Mouse (Mus musculus): ENCODE results near the gene Gstp3.
"Not testable (repeated sequence)": the region's sequence is repeated elsewhere in the genome, so short reads cannot be mapped to it uniquely, and the experiment has no call there.

Gene Gstp3

GRCm38 (mm10) chr19:4090446-4090845, 31.1 kb upstream of the Gstp3 start:
- DNase-seq (ENCODE audit: low read depth, low spot score): no peak

GRCm38 (mm10) chr19:4089128-4089527, 29.8 kb upstream of the Gstp3 start:
- DNase-seq (ENCODE audit: low read depth, low spot score): no peak

GRCm38 (mm10) chr19:4088146-4088545, 28.8 kb upstream of the Gstp3 start:
- DNase-seq (ENCODE audit: low read depth, low spot score): no peak

- DNase-seq (ENCODE audit: low read depth, low spot score): no peak
Observed at GRCm38 (mm10) chr19:4087090-4087489, 27.7 kb upstream of the Gstp3 start.

GRCm38 (mm10) chr19:4086156-4086555, 26.8 kb upstream of the Gstp3 start:
- no peak for DNase-seq (ENCODE audit: low read depth, low spot score)

- DNase-seq (ENCODE audit: low read depth, low spot score): no peak
Observed at GRCm38 (mm10) chr19:4084984-4085383, 25.6 kb upstream of the Gstp3 start.

GRCm38 (mm10) chr19:4083826-4084225, 24.5 kb upstream of the Gstp3 start:
- DNase-seq (ENCODE audit: low read depth, low spot score): no peak

- no peak for DNase-seq (ENCODE audit: low read depth, low spot score)
Observed at GRCm38 (mm10) chr19:4083316-4083715, 23.9 kb upstream of the Gstp3 start.

GRCm38 (mm10) chr19:4082219-4082965, 23.0 kb upstream of the Gstp3 start:
- no peak for DNase-seq (ENCODE audit: low read depth, low spot score)

GRCm38 (mm10) chr19:4081394-4081793, 22.0 kb upstream of the Gstp3 start, which contains the start of gene Cabp2:
Gene Cabp2 (plus strand): TSS chr19:4081578.
- DNase-seq (ENCODE audit: low read depth, low spot score): no peak

- DNase-seq (ENCODE audit: low read depth, low spot score): no peak
Observed at GRCm38 (mm10) chr19:4080511-4081009, 21.2 kb upstream of the Gstp3 start.

- no peak for DNase-seq (ENCODE audit: low read depth, low spot score)
Observed at GRCm38 (mm10) chr19:4079594-4079993, 20.2 kb upstream of the Gstp3 start.

GRCm38 (mm10) chr19:4075531-4075930, 16.2 kb upstream of the Gstp3 start:
- DNase-seq (ENCODE audit: low read depth, low spot score): no peak

GRCm38 (mm10) chr19:4072706-4073424, 13.5 kb upstream of the Gstp3 start:
- no peak for DNase-seq (ENCODE audit: low read depth, low spot score)

GRCm38 (mm10) chr19:4071406-4071805, 12.0 kb upstream of the Gstp3 start:
- no peak for DNase-seq (ENCODE audit: low read depth, low spot score)

- no peak for DNase-seq (ENCODE audit: low read depth, low spot score)
Observed at GRCm38 (mm10) chr19:4070756-4071155, 11.4 kb upstream of the Gstp3 start.

- no peak for DNase-seq (ENCODE audit: low read depth, low spot score)
Observed at GRCm38 (mm10) chr19:4070311-4070710, 10.9 kb upstream of the Gstp3 start.

- DNase-seq (ENCODE audit: low read depth, low spot score): no peak
Observed at GRCm38 (mm10) chr19:4068717-4069410, 9.5 kb upstream of the Gstp3 start.

GRCm38 (mm10) chr19:4068242-4068641, 8.9 kb upstream of the Gstp3 start:
- DNase-seq (ENCODE audit: low read depth, low spot score): not testable (repeated sequence)

GRCm38 (mm10) chr19:4066877-4067276, 7.5 kb upstream of the Gstp3 start:
- DNase-seq (ENCODE audit: low read depth, low spot score): no peak

GRCm38 (mm10) chr19:4066280-4066679, 6.9 kb upstream of the Gstp3 start:
- no peak for DNase-seq (ENCODE audit: low read depth, low spot score)

GRCm38 (mm10) chr19:4064501-4064900, 5.1 kb upstream of the Gstp3 start:
- not testable (repeated sequence) for DNase-seq (ENCODE audit: low read depth, low spot score)
